10 mouse cellular contexts compared by ENCODE assay signal in the genomic region with DNA sequence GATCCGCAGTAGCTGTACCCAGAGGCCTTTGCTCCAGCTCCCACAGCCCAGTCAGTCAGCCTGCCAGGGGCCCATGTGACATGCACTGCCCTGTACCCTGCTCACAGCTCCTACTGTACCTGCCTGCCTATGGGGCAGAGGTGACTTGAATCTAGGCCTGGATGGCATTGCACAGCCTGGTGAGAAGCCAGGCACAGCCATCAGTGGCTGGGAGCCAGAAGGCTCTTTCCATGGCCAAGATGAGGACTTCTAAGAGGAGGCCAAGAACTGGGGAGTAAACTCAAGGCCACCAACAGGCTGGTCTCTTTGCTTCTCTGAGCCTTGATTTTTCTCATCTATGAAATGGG. TPM values are rescaled to one million over a fixed set of nuclear protein-coding genes. Genes with fewer than 3 reads are reported as not detected.
A peak's percentile ranks its signal among the peaks of the same experiment; 100 is the strongest.
DNase-seq lines count a peak whose midpoint lies in the region; ATAC-seq and TF ChIP-seq lines count a peak whose summit lies in the region.
"Had no signal": no experiment of that assay in that cellular context is flagged by ENCODE, and none has a peak within 500 bp of the region (broad histone marks: within the 10 kb centered on the region; RNA-seq: fewer than 3 reads in every experiment).

No protein-coding gene starts in this region.

- no peaks in the 10 kb centered on the region for H3K9me3 ChIP-seq in hindbrain, embryonic 10.5 days
- no peaks in the 10 kb centered on the region for H3K9me3 ChIP-seq in hindbrain, embryonic 14.5 days (ENCODE audit: control insufficient read depth, low read length)
- H3K9me3 ChIP-seq: liver, embryonic 12.5 days had no signal

- no peak overlapping the region for H3K9ac ChIP-seq in hindbrain, embryonic 14.5 days
- H3K9ac ChIP-seq: liver, embryonic 12.5 days had no signal

- no peak for TF ChIP-seq CTCF in cerebellum, adult 2 months (IDR thresholded peaks at IDR 0.05; ENCODE audit: borderline replicate concordance, insufficient read depth, low read depth, low read length)
- no peak for TF ChIP-seq CTCF in embryonic fibroblast, embryonic 13.5 days (IDR thresholded peaks at IDR 0.05; ENCODE audit: borderline replicate concordance, insufficient read depth, low read length)

- peak overlapping the region; percentile 45 for H3K27ac ChIP-seq in hindbrain, embryonic 10.5 days
- H3K27ac ChIP-seq in hindbrain, embryonic 14.5 days: no peak overlapping the region
- no peak overlapping the region for H3K27ac ChIP-seq in cerebellum, adult 2 months (ENCODE audit: insufficient read depth, low read length)
- peak overlapping the region; percentile 55 for H3K27ac ChIP-seq in embryonic fibroblast, embryonic 13.5 days (ENCODE audit: insufficient read depth, low read length)
- H3K27ac ChIP-seq: liver, embryonic 12.5 days had no signal

- intact Hi-C loops in left cerebral cortex, postnatal 4 days (cut with DNase I): no loop called here

- no peak for DNase-seq in hindbrain, embryonic 10.5 days (ENCODE audit: low spot score)
- DNase-seq in hindbrain, embryonic 14.5 days (ENCODE audit: low spot score): no peak
- DNase-seq in adrenal gland, postnatal 36 days: peak; percentile 26 to 60
- DNase-seq in cerebellum, adult 2 months: peak; percentile 63 to 68
- no peak for DNase-seq in urinary bladder, postnatal 14 days (ENCODE audit: low spot score)
- no peak for DNase-seq in left cerebral cortex, postnatal 4 days
- DNase-seq: thymus, postnatal 25 days had no signal

- peaks cover 28% of the 10 kb centered on the region for H3K36me3 ChIP-seq in hindbrain, embryonic 10.5 days
- no peaks in the 10 kb centered on the region for H3K36me3 ChIP-seq in hindbrain, embryonic 14.5 days (replicated peaks; ENCODE audit: control insufficient read depth, insufficient read depth)
- H3K36me3 ChIP-seq: liver, embryonic 12.5 days had no signal

- no peak for ATAC-seq in hindbrain, embryonic 14.5 days (ENCODE audit: low FRiP score)
- ATAC-seq: liver, embryonic 12.5 days had no signal

- no peak overlapping the region for H3K4me2 ChIP-seq in hindbrain, embryonic 14.5 days (replicated peaks)
- H3K4me2 ChIP-seq: liver, embryonic 12.5 days had no signal

- H3K4me1 ChIP-seq in hindbrain, embryonic 10.5 days (replicated peaks): peaks cover 96% of the 10 kb centered on the region
- peaks cover 56% of the 10 kb centered on the region for H3K4me1 ChIP-seq in hindbrain, embryonic 14.5 days (replicated peaks; ENCODE audit: control insufficient read depth, insufficient read depth, low read length)
- H3K4me1 ChIP-seq in cerebellum, adult 2 months (ENCODE audit: control insufficient read depth, insufficient read depth, low read length): peaks cover 41% of the 10 kb centered on the region
- H3K4me1 ChIP-seq in embryonic fibroblast, embryonic 13.5 days (ENCODE audit: control insufficient read depth, insufficient read depth, low read length): peaks cover 10% of the 10 kb centered on the region; the same call in 1 of the 2 replicates
- H3K4me1 ChIP-seq: liver, embryonic 12.5 days had no signal

- 96% methylated on average over 1 of the region's 1 CpGs for WGBS in hindbrain, embryonic 10.5 days
- WGBS in hindbrain, embryonic 14.5 days: 100% methylated on average over 1 of the region's 1 CpGs
- WGBS in cerebellum, adult 2 months: 63% methylated on average over 1 of the region's 1 CpGs

- no peaks in the 10 kb centered on the region; the same call in 1 of the 2 replicates for H3K27me3 ChIP-seq in hindbrain, embryonic 10.5 days (ENCODE audit: insufficient read depth, poor library complexity, severe bottlenecking)
- no peaks in the 10 kb centered on the region for H3K27me3 ChIP-seq in hindbrain, embryonic 14.5 days (ENCODE audit: control insufficient read depth, insufficient read depth, low read length)
- no peaks in the 10 kb centered on the region for H3K27me3 ChIP-seq in cerebellum, adult 2 months (ENCODE audit: control insufficient read depth, insufficient read depth, low read length)

- no peak for TF ChIP-seq POLR2A in cerebellum, adult 2 months (IDR thresholded peaks at IDR 0.05; ENCODE audit: borderline replicate concordance, insufficient read depth, low read length)
- no peak for TF ChIP-seq POLR2A in embryonic fibroblast, embryonic 13.5 days (IDR thresholded peaks at IDR 0.05; ENCODE audit: low read depth, low read length)

- H3K4me3 ChIP-seq in hindbrain, embryonic 10.5 days: no peak overlapping the region
- no peak overlapping the region for H3K4me3 ChIP-seq in hindbrain, embryonic 14.5 days (replicated peaks; ENCODE audit: low read length)
- no peak overlapping the region for H3K4me3 ChIP-seq in cerebellum, adult 2 months (replicated peaks; ENCODE audit: insufficient read depth, low read depth, low read length)
- H3K4me3 ChIP-seq in embryonic fibroblast, embryonic 13.5 days (ENCODE audit: insufficient read depth, low read length): no peak overlapping the region
- H3K4me3 ChIP-seq: erythroblast, embryonic 14.5 days; liver, embryonic 12.5 days had no signal

RNA-seq across cellular contexts. Expression of gene Ephb2, which starts 53.2 kb away (rescaled TPM):
- polyA plus RNA-seq in hindbrain, embryonic 10.5 days (2016; fragmentation: Nextera tagmentation; extraction: Ambion mirVana): 13.4 and 21.5 TPM in 2 replicates
- polyA plus RNA-seq in hindbrain, embryonic 14.5 days (2014; fragmentation: Nextera tagmentation; extraction: Ambion mirVana): 26.6 and 28.1 TPM in 2 replicates
- 10 to 100 TPM; 18.7 to 19.8 TPM for total RNA-seq in adrenal gland, postnatal 36 days (2021)
- 29.1 and 35.4 TPM in 2 replicates for polyA plus RNA-seq in cerebellum, adult 2 months (2012; rRNA removed)
- 36.4 and 44.6 TPM in 2 replicates for polyA plus RNA-seq in embryonic fibroblast, embryonic 13.5 days (2011; ENCODE audit: insufficient read length, low read depth, missing spikeins)
- 10 to 100 TPM; 73.6 to 75.3 TPM for total RNA-seq in left cerebral cortex, postnatal 4 days (2021)
- polyA plus RNA-seq: erythroblast, embryonic 14.5 days had no signal

Comparison
In these comparisons a context has a peak if more than half of its experiments do, and no peak if none do; other contexts are left out.
1. H3K27ac ChIP-seq: peak in hindbrain, embryonic 10.5 days (single experiment) and embryonic fibroblast, embryonic 13.5 days (single experiment); none in hindbrain, embryonic 14.5 days (single experiment) and cerebellum, adult 2 months (single experiment).
2. DNase-seq: peak in adrenal gland, postnatal 36 days (2 of 2) and cerebellum, adult 2 months (2 of 2); none in hindbrain, embryonic 10.5 days (single experiment), hindbrain, embryonic 14.5 days (single experiment), urinary bladder, postnatal 14 days (single experiment) and left cerebral cortex, postnatal 4 days (single experiment).